Mouse (Mus musculus): Measurements from ENCODE around the gene Olfr744.
"Not testable (repeated sequence)": the region's sequence is repeated elsewhere in the genome, so short reads cannot be mapped to it uniquely, and the experiment has no call there.

Olfr744 gene

GRCm38 (mm10) chr14:50614579-50614978 lies at the start of gene Olfr744:
Olfr744 (plus strand) TSS chr14:50614879.
- DNase-seq = no peak

- DNase-seq = not testable (repeated sequence)
Observed at GRCm38 (mm10) chr14:50573056-50573455, 41.6 kb upstream of the Olfr744 start.

- DNase-seq = no peak
Observed at GRCm38 (mm10) chr14:50639088-50639487, 24.4 kb downstream of the Olfr744 start, which contains the start of gene Olfr745. Olfr745 (plus strand) TSS chr14:50639388.

GRCm38 (mm10) chr14:50646783-50647182 lies 32.1 kb downstream of the Olfr744 start, which contains the start of gene Olfr746:
Olfr746 (plus strand) TSS chr14:50647083.
- no peak for DNase-seq
